Mouse (Mus musculus) testis, adult 2 months (tissue): Measurements from ENCODE around the gene Nsg2.

ENCODE experiments used
- CTCF ChIP-seq: fragments of 200-500 bp; IDR thresholded peaks from 2 replicates; pipeline ENCODE4 v1.5.1; 2012; ENCODE audit warnings: low read depth, mild to moderate bottlenecking, inconsistent platforms, low read length, moderate library complexity; ENCODE audit not compliant: control insufficient read depth, insufficient read depth, insufficient replicate concordance
- POLR2A ChIP-seq: fragments of 200-500 bp; IDR thresholded peaks from 2 replicates; pipeline ENCODE4 v1.6.1; 2012; ENCODE audit warnings: low read depth, mild to moderate bottlenecking, inconsistent platforms, low read length, moderate library complexity; ENCODE audit not compliant: control insufficient read depth

DNA sequence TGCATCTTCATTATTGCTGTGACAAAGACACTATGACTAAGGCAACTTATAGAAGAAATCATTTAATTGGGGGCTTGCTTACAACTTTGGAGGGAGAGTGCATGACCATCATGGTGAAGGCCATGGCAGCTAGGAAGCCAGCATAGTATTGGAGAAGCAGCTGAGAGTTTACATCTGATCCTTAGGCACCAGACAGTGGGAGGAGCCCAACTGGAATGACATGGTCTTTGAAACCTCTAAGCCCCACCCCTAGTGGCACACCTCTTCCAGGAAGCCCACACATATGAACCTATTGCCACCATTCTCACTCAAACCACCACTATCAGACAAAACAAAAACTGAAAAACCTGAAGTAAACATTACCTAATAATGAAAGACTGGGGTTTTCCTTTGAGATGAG lies 40.2 kb upstream of the Nsg2 start:
- TF ChIP-seq CTCF (no peak), POLR2A (no peak)
